Mouse (Mus musculus) cerebellum, adult (tissue): ENCODE measurements at regions not wholly inside any gene's neighbourhood (a gene's known extent, or its start where the extent isn't known, plus 50 kb on each side); places are given as distances from the start of the nearest gene placed in this dataset.

Source experiments
- ATAC-seq: cut with Nextera tagmentation; 2 replicates; pipeline ENCODE4 v1.9.2; 2017; ENCODE audit warnings: mild to moderate bottlenecking, moderate library complexity, mixed read lengths; ENCODE audit not compliant: insufficient number of reproducible peaks, low FRiP score, low TSS enrichment

- ATAC-seq: no peak
Measured at GRCm38 (mm10) chr1:90497568-90497967, 105.2 kb upstream of the Cops8 start.

GRCm38 (mm10) chr1:90501373-90501772 lies 101.4 kb upstream of the Cops8 start:
- ATAC-seq: no peak

GRCm38 (mm10) chr1:90502371-90502770 lies 100.4 kb upstream of the Cops8 start:
- no peak for ATAC-seq

- ATAC-seq: no peak
Measured at GRCm38 (mm10) chr1:90502771-90503540, 99.8 kb upstream of the Cops8 start.

- ATAC-seq: no peak
Measured at GRCm38 (mm10) chr1:90504583-90505080, 98.1 kb upstream of the Cops8 start.

- ATAC-seq: no peak
Measured at GRCm38 (mm10) chr1:90505599-90505998, 97.2 kb upstream of the Cops8 start.

- ATAC-seq: no peak
Measured at GRCm38 (mm10) chr1:90506582-90506981, 96.2 kb upstream of the Cops8 start.

GRCm38 (mm10) chr1:90509371-90509770 lies 93.4 kb upstream of the Cops8 start:
- ATAC-seq: no peak

GRCm38 (mm10) chr1:90513442-90514070 lies 89.2 kb upstream of the Cops8 start:
- ATAC-seq: no peak

GRCm38 (mm10) chr1:90514176-90514575 lies 88.6 kb upstream of the Cops8 start:
- no peak for ATAC-seq

- no peak for ATAC-seq
Measured at GRCm38 (mm10) chr1:90518584-90519265, 84.1 kb upstream of the Cops8 start.

- ATAC-seq: no peak
Measured at GRCm38 (mm10) chr1:90519284-90520275, 83.2 kb upstream of the Cops8 start.

- ATAC-seq: no peak
Measured at GRCm38 (mm10) chr1:90522294-90522693, 80.5 kb upstream of the Cops8 start.

GRCm38 (mm10) chr1:90524641-90525220 lies 78.0 kb upstream of the Cops8 start:
- ATAC-seq: no peak

- ATAC-seq: no peak
Measured at GRCm38 (mm10) chr1:90526311-90526710, 76.5 kb upstream of the Cops8 start.

- no peak for ATAC-seq
Measured at GRCm38 (mm10) chr1:90527947-90528717, 74.6 kb upstream of the Cops8 start.

GRCm38 (mm10) chr1:90533481-90533880 lies 69.3 kb upstream of the Cops8 start:
- ATAC-seq: no peak

GRCm38 (mm10) chr1:90536105-90536504 lies 66.7 kb upstream of the Cops8 start:
- ATAC-seq: no peak
